Mouse (Mus musculus): ENCODE measurements around the gene Frmpd4.

Frmpd4 gene

DNA sequence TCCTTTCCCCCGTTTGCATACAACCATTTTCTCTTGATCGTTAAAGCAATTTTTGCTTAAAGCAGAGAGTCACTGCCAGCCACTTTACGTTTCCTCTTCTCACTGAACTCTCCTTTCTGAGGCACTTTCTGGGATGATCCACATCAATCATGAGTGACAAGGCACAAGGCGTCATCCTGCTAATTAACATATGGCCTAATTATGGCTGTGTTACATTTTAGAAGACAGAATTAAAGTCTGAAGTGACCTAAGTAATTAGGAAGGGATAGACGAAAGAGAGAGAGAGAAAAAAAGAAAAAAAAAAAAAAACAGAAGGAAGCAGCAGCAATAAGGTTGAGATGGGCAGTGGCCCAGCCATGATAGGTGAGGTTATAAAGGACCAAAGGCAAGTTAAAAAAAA is at the start of gene Frmpd4:
Gene Frmpd4, minus strand, starts transcription at position 101 of the 400 bp plus-strand sequence.
- in situ Hi-C loops (cut with MboI, MseI) = loop anchor here in 1 of 2 experiments (10.0 kb wide), 1 partner anchor 882 kb away; no protein-coding TSS in a partner anchor

DNA sequence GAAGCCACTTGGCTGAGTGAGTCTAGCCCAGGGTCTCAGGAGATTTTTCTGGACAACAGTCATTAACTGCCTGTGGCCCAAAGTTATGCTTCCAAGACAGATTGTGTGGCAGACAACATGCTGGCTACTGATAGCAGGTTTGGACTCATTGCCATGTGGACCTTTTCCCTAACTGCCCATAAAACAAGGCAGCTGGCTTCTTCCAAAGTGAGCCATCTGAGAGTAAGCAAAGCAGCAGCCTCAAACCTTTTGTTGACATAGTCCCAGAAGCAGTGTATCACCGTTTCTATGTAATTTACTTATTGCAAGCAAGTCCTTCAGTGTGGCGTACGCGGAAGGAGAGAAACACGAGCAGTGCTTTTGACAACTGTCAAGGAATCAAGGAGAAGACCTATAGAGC is 18.2 kb upstream of the Frmpd4 start:
- in situ Hi-C loops (cut with MboI, MseI) = no loop called here

DNA sequence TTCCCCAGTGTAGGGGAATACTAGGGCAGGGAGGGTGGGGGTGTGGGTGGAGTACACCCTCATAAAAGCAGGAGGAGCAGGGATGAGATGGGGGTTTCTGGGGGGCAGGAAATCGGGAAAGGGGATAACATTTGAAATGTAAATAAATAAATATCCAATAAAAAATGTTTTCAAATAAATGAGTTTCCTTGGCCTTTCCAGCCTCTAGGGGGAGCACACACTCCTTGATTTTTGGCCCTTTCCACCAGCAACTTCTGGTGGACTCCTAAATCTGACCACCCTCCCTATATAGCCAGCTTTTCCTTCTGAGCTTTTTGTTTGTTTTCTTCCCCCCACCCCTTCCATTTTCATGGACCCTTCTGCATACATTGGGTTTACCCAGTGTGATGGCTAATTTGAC is 7.3 kb upstream of the Frmpd4 start:
- in situ Hi-C loops (cut with MboI, MseI) = no loop called here

DNA sequence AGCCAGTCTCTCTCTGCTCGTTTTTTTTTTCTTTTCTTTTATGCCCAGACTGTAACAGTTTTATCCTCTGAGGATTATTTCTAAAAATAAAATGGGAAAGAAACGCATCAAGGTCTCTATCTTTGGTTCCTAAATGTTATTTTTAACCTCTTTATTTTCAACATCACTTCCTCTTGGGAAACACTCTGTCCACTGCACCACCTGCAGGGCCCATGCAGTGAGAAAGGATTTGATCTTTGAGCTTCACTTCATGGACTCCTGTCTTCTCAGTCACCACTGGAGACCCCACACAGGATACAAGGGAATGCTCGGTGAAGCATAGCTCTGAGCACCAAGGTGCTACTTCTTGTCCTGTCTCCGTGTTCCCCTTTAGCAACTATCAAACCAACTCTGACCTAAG is 5.2 kb downstream of the Frmpd4 start:
- in situ Hi-C loops (cut with MboI, MseI) = loop anchor here in 1 of 2 experiments (10.0 kb wide), 1 partner anchor 877 kb away; no protein-coding TSS in a partner anchor

DNA sequence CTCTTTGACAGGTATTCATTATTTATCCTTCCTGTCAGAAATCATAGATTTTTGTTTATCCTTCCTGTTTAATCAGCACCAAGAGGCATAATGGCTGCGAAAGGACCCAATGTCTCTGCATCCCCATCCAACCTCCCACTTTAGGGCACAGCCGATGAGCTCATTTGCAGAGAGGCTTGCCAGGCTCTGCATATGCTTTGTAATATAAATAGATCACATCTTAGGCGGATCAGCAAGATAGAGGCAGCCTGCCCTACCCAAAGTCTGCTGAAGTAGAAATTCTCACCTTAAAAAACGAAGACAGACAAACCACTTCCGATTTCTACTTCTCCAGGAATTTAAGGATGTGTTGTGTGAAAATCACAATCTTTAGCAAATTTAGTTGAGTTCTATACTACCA is 7.8 kb downstream of the Frmpd4 start:
- in situ Hi-C loops (cut with MboI, MseI) = no loop called here

DNA sequence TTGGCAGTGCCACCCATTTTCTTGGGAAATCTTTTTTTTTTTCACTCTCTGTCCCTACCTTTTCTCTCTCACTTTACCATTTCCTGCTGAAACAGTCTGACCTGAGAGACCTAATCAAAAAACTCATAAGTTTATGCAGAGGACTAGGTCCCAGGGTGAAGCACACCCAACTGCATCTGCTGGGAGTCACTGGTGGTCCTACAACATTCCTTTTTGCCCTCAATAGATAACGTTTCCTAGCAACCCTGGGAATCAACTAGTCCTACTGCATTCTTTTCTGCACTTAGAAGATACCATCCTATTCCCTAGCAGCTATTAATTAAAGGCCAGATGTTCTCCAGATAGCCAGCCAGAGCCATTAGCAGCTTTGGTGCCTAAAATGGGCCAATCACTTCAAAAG is 71.8 kb downstream of the Frmpd4 start:
- in situ Hi-C loops (cut with MboI, MseI) = no loop called here

DNA sequence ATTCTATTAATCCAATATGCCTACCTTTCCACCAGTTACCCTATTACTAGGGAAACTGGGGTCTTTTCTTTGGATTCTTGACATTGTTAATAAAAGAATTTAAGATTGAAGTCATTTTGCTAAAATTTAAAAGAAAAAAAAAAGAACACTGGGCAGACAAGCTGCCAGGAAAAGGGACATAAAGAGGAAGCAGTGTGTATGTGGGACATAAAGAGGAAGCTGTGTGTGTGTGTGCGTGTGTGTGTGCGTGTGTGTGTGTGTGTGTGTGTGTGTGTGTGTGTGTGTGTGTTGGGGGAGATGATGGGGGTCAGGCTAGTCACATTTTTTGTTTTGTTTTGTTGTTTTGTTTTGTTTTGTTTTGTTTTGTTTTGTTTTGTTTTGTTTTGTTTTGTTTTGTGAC is 121.8 kb downstream of the Frmpd4 start:
- in situ Hi-C loops (cut with MboI, MseI) = no loop called here

DNA sequence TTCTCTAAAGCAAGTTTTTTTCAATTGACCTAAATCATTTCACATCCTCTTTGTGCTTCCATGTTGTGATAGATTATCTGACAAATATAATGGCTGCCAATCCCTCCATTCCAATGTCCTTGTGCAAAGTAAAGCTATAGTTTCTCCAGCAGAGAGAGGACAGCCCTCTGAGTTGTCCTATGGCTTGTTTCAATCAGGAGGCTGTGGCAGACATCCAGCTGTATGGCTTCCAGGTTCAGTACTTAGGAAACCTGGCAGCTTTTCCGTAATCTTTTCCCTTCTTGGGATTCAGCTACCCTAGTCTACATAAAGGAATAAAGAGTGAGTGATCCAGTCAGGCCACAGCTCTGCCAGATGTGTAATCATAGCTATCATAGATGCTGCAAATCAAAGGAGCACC is 145.8 kb downstream of the Frmpd4 start:
- in situ Hi-C loops (cut with MboI, MseI) = no loop called here

DNA sequence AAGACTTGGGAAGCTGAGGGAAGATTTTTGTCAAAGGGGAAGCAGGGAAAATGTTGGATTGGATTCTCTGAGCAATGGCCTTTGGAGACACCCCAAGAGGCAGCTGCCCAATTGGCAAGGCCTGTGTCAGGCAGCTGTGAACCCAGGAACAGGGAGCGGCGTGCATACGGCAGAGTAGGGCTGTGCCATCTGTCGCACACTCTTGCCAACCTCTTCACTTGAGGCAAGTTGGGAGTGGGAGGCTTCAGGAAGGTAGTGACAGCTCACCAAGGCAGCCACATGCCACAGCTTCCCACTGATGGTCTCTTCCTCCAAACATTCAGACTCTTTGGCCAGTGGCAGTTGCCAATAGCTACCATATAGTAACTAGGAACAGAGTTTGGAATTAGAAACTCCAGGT is 147.2 kb downstream of the Frmpd4 start:
- in situ Hi-C loops (cut with MboI, MseI) = no loop called here

DNA sequence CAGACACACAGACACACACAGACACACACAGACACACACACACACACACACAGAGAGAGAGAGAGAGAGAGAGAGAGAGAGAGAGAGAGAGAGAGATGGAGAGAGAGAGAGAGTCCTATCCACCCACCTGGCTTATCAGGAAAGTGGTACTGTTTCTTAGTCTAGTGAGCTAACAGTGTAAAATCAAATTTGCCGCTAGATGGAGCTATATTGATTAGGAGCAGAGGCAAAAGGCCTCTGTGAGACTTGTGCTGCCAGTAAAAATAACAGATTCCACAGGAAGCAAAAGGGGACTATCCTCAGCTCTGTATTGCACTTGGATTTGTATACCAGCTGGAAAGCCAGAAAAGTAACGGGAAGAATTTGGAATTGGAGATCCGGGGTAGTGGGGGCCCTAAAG is 161.6 kb downstream of the Frmpd4 start:
- in situ Hi-C loops (cut with MboI, MseI) = no loop called here

DNA sequence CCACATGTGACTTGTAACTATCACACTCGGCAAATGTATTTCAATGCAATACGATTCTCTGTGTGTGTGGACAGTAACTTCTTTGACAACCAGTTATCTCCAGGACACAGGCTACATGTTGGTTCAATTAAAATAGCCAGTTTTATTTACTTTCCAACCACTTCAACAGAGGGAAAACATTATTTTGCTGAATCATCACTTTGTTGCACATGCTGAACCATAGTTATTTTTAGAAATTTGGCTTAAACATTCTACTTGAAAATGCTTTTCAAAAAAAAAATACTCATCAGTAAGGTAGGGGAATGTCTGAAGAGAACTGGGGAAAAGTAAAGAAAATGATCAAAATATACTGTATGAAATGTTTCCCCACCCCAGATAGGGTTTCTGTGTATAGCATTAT is 173.5 kb downstream of the Frmpd4 start:
- in situ Hi-C loops (cut with MboI, MseI) = no loop called here

DNA sequence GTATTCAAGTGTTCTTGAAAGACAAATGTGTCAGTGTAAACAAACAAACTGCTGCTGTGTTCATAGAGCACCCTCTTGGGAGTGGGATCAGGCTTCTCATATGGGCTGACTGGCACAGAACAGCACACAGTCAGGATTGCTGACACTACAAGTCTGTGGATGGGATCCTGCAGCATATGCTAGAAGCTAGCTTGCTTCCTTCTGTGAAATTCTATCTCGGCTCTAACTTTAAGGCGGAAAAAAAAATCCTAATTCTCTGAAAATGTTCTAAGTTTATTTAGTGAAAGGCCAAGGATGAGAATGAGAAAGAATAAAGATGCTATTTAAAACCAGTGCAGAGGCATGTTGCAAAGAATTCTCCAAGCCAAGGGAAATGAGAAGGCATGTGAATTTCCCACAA is 226.6 kb downstream of the Frmpd4 start:
- in situ Hi-C loops (cut with MboI, MseI) = no loop called here

DNA sequence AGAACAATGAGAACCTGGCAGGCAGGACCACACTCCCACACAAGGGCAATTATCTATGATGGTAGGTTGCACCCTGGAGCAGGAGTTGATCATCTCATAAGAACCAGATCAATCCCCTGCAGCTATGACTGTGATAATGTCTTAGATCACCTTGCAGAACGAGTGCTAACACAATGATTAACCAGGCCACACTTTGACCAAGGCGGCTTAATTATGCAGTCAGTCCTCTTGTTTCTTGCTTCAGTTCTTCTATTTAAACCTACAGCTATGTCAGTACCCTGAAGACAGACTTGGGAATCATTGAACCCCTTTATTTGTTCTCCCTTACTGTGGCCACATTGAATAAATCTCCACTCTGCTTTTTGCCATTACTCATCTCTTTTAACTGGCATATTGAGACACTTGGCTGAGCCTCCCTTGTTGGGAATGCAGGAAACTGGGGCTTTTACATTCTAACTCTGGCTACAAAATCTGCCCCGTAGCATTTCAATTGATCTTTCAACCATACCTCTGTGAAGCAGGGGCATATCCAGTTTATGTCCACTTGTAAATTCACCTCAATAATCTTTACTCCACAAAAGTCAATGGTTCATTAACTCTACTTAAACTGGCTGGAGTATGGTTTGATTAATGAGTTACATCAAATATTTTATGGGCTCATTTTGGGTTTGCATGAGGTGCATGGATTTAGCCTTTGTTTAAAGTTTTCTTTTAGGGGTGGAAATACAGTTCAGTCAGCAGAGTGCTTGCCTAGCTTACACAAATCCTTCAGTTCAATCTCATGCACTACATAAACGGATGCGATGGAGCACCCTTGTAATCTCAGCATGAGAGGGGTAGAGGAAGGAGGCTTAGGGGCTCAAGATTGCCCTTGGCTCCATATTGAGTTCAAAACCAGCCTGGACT is 227.5 kb downstream of the Frmpd4 start:
- in situ Hi-C loops (cut with MboI, MseI) = no loop called here

DNA sequence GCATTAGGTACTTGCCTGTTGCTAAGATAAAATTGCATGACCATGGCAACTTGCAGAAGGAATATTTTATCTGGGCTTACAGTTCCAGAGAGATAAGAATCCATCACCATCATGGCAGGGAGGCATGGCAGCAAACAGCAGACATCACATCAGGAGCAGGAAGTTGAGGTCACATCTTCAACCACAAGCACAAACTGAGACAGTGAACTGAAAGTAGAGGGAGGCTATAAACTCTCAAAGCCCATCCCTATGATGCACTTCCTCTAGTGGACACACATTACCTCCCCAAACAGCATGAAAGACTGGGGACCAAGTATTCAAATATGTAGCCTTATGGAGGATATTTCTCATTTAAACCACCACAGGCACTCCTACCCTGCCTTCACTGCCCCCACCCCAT is 238.8 kb downstream of the Frmpd4 start:
- in situ Hi-C loops (cut with MboI, MseI) = no loop called here

DNA sequence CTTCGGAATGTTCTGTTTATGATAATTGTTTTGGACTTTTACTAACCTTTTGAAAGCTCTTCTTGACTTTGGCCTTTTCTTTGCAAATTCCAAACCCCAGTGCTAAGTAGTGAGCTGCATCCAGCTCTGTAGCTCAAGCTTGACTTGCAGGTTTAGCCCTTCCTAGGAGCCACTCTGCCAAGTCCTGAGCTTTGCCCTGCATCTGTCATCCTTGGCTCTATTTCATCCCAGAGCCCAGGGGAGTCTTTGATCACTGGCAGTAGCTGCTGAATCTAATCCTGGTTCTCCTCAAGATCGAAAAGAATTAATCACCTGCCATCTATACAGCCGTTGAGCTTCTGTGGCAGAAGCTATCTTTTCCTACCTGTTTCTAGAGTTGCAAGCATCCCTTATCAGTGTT is 251.9 kb downstream of the Frmpd4 start:
- in situ Hi-C loops (cut with MboI, MseI) = no loop called here

DNA sequence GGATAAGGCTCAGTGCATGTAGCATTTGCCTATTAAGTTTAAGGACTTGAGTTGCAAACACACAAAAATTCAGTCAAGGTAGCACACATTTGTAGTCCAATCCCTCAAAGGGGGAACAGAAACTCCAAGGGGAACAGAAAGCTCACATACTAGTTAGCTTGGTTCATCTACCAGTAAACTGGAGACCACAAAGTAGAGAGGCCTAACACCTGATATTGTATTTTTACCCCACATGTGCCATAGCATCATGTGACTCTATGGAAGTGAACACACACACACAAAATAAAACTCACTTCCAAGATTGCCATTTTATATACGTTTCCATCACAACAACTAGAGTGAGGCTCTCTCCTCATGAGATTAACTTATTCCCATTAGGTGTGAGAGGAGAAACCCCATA is 264.9 kb downstream of the Frmpd4 start:
- in situ Hi-C loops (cut with MboI, MseI) = loop anchor here in 1 of 2 experiments (10.0 kb wide), 1 partner anchor 1023 kb away; no protein-coding TSS in a partner anchor

DNA sequence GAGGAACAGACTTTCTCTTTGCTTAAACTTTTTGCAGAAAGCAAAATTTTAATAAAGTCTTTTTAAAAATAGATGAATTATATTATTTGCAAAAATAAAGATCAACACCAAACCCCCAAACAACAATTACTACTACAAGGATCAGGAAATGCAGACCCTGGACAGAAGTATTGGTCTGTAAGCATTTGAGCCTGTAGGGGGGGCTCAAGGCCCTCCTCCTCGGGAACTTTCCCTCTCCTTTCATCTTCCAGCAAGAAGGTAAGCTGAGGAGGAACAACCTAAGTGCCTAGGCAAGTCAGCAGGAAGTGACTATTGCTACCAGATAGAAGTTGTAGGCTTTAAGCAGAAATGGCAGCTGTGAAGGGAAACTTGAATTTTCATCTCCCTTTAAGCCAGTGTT is 266.9 kb downstream of the Frmpd4 start:
- in situ Hi-C loops (cut with MboI, MseI) = loop anchor here in 1 of 2 experiments (10.0 kb wide), 1 partner anchor 1025 kb away; no protein-coding TSS in a partner anchor

DNA sequence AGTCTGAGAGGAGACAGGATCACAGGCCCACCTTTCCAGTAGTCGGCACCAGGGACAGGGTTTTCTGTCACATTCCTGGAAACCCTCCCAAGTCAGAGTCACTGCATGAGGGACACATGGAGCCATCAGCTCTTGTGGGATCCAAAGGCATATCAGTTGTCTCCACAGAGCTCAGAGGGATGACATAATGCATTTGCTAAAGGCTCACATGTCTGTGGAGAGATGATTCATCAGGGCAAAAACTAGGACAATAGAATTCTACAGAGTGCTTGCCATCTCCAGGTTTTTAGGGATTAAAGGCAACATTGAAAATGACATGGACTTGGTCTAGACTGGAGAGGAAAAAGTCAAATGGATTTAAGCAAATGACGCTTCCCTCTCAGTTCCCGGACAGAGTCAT is 284.5 kb downstream of the Frmpd4 start:
- in situ Hi-C loops (cut with MboI, MseI) = no loop called here

DNA sequence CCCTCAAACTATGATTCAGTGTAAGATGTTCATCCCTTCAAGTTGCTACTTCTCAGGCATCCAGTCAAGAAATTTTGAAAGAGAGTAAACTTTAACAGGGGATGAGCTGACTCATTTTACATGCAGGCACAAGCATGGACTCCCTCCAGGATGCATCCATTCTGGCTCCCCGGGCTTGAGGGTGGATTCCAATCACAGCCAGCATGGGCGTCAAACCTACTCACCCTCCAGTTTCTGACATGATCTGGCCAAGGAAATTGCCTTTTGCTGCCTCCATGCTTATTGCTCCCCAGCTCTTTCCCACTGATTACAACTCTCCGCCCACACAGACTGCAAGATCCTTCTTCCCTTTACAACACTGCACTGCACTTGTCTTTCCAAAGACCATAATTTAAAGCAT is 370.0 kb downstream of the Frmpd4 start:
- in situ Hi-C loops (cut with MboI, MseI) = loop anchor here (5.0 to 10.0 kb wide), 2 partner anchors 100 to 1342 kb away; no protein-coding TSS in a partner anchor

DNA sequence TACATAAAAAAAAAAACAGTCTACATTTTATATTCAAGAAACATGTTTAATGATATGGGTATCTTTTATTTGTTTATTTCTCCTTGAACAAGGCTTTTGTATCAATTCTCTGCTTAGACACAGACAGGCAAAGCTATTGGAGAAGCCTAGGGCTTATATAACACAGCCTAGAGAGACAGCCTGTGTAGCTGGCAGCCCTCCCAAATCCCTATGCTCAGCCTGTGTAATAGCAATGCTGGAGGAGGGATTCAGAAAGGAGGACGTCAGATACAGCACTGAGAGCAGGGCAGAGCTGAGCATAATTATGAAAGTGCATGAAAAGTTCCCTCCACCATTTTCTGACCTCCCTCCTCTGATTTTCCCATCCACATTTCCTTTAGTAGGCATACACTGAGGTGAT is 385.1 kb downstream of the Frmpd4 start:
- in situ Hi-C loops (cut with MboI, MseI) = no loop called here

DNA sequence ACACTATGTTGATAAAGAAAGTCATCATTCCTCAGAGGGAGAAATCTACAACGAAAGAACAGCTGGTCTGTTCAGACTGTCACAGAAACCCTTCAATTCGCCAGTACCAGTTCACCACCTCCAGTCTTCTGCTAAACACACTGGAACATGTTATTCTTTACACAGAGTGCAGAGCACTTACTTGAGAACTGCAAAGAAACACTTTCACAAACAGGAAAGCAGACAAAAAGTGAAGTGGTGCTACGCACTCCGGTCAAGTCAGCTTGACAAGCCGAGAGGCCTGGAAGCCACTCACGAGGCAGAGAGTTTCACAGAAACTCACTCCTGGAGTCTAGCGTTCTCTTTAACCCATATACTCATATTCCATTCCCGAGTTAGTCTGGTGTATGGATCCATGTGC is 387.5 kb downstream of the Frmpd4 start:
- in situ Hi-C loops (cut with MboI, MseI) = no loop called here

DNA sequence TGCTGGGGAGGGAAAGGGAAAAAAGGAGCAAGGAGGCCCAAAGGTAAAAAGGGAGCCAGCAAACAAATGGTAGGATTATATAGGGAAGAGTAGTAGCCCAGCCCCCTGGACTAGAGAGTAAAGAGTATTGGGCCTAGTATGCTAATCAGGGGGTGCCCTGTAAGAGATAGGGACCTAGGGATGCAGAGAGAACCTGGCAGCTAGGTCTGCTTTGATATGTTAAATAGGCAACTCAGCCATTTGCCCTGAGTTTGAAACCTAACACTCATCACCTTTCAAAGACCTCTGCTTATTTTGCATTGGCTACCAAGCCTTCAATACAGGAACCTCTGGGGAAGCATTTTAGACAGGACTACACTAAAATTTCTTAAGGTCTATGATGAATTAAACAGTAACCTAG is 414.0 kb downstream of the Frmpd4 start:
- in situ Hi-C loops (cut with MboI, MseI) = no loop called here

DNA sequence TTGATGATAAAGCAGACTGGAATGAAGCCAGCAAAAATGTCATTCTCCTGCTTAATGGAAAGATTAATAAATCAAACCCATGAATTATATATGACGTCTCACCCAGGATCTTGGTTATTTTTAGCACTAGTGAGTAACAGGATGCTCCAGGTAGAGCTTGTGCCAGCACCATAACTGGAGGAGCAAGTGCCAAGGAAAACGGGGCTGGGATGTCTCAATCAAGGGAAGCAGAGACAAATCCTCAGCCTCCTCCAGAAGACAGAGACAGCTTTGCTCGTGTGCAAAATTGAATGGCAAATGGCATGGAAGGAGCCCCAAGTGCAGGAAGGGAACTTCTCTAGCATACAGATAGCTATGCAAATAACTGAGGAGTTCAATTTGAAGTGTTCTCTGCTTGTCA is 418.2 kb downstream of the Frmpd4 start:
- in situ Hi-C loops (cut with MboI, MseI) = no loop called here
